Mouse (Mus musculus): ENCODE results near the gene Sowahc.

DNA sequence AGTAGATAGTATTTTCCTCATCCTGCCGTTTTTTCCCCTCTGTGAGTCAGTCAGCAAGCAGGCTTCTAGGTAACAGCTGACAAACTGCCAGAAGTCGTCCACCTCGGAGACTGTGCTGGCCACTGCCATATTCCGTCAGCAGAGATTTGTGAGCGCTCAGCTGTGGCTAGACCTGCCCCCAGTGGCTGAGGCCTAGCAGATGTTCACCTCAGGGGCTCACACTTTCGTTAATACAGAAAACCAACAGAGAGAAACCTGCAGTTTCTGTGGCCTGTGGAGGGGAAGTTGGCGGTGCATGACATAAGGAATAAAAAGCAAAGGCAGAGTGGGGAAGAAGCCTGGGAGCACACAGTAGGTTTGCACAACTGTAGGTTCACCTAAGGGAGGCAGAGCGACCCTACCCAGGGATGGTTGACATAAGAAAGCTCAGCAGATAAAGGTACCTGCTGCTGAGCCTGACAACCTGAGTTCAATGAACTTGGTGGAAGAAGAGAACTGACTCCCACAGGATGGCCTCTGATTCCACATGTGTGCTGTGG lies 31.9 kb downstream of the Sowahc start:
- TF ChIP-seq CTCF (IDR thresholded peaks at IDR 0.05; ENCODE audit: low read depth, low read length) (no peak), GATA1 (IDR thresholded peaks at IDR 0.05; ENCODE audit: borderline replicate concordance, low read length) (no peak)
